Mouse (Mus musculus): ENCODE results near the gene Atg2a.
"Not testable (repeated sequence)": the region's sequence is repeated elsewhere in the genome, so short reads cannot be mapped to it uniquely, and the experiment has no call there.

Gene Atg2a

DNA sequence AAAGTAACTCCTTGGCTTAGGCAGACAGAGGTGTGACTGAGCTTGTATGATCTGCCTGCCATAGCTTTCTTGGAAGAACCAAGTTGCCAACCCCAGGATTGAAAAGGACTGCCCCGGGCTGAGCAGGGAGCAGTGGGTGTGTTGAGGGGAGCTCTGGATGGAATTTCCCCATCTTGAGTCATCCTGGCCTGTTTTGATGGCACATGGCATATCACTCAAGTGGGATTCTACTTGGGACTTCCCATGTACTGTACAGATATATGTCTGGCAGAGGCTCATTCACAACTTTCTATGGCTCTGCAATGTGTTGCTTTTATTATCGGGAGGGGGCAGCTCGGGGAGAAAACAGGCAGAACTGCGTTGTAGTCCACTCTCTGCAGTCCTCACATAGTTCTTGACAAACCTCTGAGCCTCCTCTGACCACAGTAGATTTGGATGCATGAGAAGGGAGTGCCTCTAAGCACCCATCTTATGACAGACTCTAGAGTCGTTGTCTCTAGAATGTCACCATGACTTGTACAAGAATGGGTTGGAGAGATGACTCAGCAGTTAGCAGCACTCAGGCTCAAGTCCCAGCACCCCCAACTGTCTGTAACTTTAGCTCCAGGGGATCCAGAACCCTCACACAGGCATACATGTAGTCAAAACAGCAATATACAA is 55.2 kb downstream of the Atg2a start:
- no peak for DNase-seq (ENCODE audit: low spot score in 2 of 2)

DNA sequence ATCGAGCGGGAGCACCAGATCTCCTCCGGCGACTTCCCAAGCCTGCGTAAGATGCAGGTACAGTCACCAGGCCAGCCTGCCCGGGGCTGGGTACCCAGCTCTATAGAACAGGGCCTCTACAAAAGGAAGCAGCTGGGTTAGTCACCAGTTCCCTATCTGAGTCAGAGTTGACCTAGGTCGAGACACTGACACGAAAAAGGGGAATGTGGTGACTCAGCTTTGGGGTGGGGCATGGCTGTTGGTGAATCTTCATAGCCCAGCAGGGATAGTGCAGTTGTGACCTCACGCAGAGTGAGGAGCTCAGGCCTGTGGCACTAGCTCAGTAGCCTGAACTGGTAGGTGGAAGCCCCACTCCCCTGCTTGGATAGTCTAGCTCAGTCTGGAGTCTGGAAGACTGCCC is 56.2 kb downstream of the Atg2a start:
- DNase-seq (ENCODE audit: low spot score in 2 of 2): no peak

DNA sequence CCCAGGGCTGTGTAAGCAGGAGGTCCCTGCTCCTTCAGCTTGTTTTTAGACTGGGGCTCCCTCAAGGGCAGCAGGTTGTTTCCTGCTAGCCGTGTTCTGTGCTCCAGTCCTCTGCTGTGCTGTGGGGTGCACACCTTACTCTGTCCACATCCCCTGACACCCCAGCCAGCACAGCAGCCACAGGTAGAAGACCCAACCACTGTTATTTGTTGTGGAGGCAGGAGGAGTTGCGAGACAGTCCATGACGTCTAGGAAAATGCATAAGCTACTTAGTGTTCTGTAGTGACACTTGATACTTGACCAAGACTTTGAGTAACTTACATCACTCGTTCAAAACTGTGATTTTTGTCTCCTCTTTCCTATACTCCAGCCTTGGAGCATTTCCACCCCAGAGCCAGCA is 57.5 kb downstream of the Atg2a start:
- DNase-seq (ENCODE audit: low spot score in 2 of 2): no peak

DNA sequence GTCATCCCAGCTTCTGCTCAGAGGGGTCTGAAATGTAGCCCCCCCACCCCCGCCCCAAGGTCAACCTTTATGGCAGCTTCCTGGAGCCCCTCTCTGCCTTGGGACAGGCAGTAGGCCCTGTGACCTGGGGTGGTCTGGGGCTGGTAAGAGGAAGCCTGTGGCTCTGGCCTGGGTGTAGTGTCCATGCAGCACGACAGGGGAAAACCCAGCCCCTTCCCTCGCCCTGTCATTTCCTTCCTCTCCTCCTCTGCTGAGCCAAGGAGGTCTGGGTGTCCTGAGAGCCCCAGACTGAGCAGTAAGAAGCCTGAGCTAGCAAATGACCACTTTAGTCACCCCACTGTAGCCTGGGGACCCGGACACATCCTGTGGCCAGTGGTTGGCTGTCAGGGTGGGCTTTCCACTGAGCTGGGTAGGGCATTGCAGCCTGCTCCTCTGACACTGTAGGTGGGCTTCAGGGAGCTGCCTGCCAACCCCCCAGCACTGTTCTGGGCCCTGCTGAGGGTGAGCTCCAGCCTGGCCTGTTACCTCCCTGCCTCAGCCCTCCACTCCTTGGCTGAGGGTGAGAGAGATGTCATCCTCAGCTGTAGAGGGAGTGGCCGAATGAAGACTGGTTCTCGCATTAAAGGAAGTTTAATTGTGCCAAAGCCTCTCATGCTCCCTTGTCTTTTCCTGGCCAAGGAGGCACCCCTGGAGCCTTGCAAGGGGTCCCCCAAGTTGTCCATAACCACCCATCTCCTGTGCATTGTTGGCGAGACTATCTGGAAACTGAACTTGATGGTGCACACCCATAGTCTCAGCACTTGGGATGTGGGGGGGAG is 58.2 kb downstream of the Atg2a start:
- DNase-seq (ENCODE audit: low spot score in 2 of 2): no peak

DNA sequence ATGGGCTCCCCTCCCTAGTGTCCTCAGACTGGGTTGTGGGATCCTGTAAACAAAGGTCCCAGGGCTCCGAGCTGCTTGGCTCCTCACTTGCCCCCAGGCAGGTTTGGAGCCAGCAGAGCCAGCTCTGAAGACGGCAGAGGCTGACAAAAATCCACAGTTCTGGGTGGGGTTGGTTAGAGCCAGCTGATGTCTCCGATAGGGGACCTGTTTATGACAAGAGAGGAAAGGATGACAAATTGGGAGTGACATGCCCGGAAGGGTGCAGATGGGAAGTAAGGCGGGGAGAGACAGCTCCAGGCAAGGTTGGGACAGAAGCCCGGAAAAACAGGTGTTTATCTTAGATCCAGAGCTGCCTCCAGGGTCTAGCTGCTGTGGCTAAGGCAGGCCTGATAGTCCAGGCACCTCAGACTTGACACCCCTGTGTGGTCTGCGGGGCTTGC is 59.0 kb downstream of the Atg2a start:
- no peak for DNase-seq (ENCODE audit: low spot score in 2 of 2)

DNA sequence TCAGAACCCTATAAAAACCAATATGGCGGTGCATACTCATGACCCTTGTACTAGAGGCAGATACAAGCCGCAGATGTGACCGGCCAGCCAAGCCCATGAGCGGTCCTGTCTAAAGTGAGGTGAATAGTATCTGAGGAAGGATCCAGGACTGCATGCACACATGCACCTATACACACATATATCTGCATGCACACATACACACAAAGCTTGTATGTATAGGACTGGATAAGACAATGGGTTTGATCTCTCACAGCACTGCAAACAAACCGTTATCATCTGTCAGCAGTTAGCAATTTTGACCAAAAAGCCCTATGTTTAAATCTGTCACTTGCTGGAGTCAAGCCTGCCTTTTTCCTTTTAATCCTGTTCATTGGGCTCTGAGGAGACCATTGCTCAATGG is 60.6 kb downstream of the Atg2a start:
- DNase-seq (ENCODE audit: low spot score in 2 of 2): no peak

DNA sequence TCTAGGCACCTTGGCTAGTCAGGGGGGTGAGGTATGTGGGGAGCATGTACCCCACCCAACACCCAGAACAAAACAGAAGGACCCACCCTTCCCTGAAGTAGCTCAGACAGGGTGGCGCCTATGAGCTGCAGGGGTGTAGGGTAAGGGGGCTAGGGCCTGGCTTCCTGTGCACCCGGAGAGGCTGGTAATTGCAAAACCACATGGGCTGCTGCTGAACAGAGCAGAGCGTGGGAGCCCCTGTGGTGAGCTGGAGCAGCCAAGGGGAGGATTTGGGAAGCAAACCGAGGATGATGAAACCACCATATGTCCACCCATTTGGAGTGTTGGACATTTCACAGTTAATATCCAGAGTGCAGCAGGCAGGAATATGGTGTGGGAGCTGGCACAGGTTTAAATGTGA is 61.1 kb downstream of the Atg2a start:
- DNase-seq (ENCODE audit: low spot score in 2 of 2): peak in 1 of 2 experiments; percentile 43

DNA sequence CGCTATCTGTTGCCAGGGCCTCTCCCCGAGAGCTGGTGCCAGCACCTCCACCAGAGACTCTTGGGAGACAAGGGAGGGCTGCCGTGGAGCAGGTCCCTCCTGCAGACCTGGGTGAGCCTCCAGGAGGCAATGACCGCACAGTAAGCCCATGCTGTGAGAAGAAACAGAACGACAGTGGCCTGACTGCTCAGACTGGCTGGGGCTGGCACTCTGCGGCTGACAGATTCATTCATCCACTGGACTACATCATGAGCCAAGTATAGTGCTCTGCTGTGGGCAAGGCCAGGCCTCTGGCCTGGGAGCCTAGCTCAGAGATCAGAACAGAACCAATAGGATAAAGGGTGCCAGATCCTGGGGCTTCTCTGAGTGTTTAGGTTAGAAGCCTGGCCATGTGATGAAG is 62.4 kb downstream of the Atg2a start:
- DNase-seq (ENCODE audit: low spot score in 2 of 2): no peak

DNA sequence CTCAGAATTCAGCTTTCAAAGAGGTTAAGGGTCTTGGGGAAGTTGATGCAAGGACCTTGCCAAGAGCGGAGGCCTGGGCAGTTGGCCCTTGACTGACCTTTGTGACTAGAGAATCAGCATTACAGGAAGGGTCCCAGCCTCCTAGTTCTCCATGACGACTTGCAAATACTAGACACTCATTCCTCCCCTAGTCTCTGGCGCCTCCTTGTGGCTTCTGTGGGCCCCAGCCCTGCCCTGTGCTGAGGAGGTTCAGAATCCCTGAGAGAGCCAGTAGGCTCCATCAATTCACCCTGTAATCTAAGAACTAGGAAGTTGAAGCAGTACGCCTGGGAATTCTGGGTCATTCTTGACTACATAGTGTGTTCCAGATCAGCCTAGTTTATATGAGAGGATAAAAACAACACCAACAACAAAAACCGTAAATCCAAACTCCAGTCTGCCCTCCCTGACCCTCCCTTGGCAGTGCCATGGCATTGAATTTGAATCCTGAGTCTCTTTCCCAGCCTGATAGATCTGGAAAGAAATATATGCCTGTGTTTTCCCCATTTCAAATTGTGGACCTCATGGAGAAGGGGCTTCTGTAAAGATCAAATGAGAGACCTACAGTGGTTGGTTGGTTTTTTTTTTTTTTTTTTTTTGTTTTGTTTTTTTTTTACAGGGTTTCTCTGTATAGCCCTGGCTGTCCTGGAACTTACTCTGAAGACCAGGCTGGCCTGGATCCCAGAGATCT is 63.5 kb downstream of the Atg2a start:
- peak; percentile 39 to 89 for DNase-seq (ENCODE audit: low spot score in 2 of 2)

DNA sequence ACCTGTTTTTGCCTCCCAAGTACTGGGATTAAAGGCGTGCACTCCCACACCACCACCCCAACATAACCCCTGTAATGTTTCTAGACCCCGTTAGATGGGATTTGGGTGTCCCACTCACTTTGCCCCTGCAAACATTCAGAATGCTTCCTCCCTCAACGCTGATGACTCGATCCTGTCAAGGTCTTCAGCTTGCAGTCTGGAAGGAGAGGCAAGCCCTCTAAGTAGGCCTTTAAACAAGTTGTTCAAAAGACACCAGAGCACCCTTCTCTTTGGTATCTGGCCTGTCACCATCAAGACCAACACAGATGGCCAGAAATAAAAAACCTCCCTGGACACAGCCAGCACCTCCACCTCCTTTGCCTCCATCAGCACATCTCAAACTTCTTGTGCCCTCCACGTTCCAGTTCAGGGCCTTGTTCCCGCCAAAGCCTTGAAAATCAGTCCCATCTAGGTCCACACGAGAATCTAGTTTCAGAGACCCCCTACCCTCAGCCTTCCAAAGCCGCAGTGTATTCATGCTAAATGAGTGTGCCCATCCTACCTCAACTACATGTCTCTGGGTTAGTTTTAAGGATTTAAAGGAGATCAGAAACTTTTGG is 64.1 kb downstream of the Atg2a start:
- DNase-seq (ENCODE audit: low spot score in 2 of 2): no peak

DNA sequence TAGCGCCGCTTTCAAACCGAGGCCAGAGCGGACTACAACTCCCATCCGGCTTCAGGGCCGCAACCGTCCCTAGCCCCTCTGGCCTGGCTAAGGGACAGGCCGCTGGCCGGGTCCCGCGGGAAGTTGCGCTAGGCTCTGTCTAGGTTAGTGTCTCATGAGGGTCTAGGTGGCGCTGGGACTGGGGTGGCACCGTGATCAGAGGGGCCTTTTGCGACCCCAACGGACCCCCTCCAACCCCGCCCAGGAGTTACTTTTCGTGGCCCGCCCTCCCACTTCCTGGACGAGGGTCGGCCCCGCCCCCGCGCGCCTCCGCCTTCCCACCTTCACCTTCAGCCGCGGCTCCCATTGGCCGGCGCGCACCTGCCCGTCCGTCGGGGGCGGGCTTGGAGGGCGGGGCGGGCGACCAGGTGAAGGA is 64.7 kb downstream of the Atg2a start, which contains the start of gene Cdc42bpg:
Cdc42bpg (plus strand) TSS at position 320 of the 415 bp plus-strand sequence.
- DNase-seq (ENCODE audit: low spot score in 2 of 2): no peak

DNA sequence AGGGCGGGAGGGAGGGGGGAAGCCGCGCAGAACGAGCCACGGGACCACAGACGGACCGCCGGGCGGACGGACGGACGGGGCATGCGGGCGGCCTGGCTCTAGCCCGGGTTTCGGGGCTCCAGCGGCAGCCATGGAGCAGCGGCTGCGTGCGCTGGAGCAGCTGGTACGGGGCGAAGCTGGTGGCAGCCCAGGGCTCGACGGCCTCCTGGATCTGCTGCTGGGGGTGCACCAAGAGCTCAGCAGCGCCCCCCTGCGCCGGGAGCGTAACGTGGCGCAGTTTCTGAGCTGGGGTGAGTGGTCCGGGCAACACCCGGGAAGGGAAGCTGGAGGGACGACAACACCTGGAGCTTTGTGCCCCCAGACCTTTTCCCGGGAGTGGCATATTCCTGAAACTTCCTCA is 65.1 kb downstream of the Atg2a start:
- DNase-seq (ENCODE audit: low spot score in 2 of 2): no peak

DNA sequence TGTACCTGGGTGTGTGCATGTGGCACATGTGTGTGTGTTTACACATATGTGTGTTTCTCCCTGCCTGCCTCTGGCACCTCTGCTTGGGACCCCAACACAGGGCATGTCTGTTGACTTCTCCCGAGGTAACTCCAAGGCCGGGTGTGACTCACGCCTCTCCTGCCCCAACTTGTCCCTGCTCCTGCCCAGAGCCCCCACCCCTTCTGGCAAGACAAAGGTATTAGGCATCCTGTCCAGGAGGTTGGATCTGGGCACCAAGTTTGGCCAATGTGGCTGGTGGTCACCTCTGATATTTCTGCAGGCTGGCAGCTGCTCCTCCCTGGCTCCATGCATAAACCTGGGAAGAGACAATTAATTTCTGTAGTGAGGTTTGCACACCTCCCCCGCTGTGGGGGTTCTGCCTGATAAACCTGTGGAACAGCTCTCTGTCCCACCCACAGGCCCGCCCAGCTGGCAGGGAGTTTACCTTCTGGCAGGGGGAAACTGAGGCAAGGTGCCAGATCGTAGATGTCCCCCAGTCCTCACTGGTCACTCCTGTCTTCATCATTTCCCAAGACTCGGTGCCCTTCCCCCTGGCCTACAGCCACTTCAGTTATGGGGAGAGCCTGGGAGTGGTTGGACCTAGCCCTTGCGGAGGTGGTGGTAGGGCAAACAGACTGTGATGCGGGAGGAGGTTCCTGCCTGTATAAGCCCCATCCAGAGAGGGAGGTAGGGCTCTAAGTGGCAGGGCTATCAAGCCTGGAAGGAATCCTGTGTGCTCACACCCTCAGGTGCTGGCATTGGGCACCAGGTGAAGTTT is 66.5 kb downstream of the Atg2a start:
- no peak for DNase-seq (ENCODE audit: low spot score in 2 of 2)

DNA sequence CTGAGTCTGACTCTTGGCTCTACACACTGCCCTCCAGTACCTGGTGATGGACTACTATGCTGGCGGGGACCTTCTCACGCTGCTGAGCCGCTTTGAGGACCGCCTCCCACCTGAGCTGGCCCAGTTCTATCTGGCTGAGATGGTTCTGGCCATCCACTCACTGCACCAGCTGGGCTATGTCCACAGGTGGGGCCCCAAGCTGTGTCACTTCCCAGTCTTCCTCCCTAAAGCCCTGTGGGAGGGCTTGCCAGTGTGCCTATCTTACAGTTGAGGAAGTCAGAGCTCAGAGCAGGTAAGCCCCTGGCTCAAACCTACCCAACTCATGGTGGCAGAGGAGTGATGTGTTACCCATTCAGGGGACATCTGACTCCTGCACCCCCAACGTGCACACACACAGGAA is 68.7 kb downstream of the Atg2a start:
- DNase-seq (ENCODE audit: low spot score in 2 of 2): no peak

DNA sequence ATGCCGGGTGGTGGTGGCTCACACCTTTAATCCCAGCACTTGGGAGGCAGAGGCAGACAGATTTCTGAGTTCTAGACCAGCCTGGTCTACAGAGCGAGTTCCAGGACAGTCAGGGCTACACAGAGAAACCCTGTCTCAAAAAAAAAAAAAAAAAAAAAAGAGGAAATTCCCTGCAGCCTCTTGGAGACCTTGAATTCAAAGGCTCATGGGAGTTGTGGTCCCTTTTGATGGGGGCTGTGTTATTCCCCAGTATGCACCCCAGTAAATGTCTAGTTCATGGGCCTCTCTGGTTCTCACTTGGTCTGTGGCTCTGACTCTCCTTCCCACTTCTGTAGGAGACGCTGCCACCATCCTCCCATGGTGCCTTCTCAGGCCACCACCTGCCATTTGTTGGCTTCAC is 70.3 kb downstream of the Atg2a start:
- DNase-seq (ENCODE audit: low spot score in 2 of 2): not testable (repeated sequence)

Measured in left cerebral cortex, adult 9 months (tissue).